ENCODE assay signal across 10 mouse cellular contexts in the genomic region with DNA sequence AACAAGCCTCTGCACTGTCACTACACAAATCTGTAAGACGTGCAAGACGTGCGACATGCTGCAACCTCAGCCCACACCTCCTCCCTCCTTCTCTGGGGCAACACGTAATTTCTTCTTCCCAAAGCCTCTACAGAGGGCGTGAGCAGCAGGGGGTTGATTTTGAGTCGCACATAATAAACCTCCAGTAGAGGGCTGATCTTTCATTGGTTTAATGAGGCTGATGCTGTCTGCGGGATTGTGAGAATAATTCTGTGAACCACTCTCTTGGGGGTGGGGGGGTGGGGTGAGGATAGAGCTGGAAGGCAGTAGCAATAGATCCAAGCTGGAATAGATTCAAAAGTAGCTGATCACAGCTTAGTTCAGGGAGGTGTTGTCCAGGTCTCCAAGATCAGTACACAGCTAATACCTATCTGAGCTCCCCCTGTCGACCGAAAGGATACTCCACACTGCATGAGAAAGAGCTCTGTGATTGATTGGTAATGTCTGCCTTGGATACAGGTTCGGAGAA.
DNase-seq lines count a peak whose midpoint lies in the region; ATAC-seq and TF ChIP-seq lines count a peak whose summit lies in the region.
"Had no signal": no experiment of that assay in that cellular context is flagged by ENCODE, and none has a peak within 500 bp of the region (broad histone marks: within the 10 kb centered on the region; RNA-seq: fewer than 3 reads in every experiment).

No protein-coding gene starts in this region.

- no peak overlapping the region for H3K27ac ChIP-seq in lung, embryonic 14.5 days (ENCODE audit: low read depth)
- no peak overlapping the region for H3K27ac ChIP-seq in embryonic facial prominence, embryonic 10.5 days (replicated peaks)
- no peak overlapping the region for H3K27ac ChIP-seq in hindbrain, postnatal 0 days
- H3K27ac ChIP-seq: embryonic facial prominence, embryonic 15.5 days had no signal

- H3K9me3 ChIP-seq in lung, embryonic 14.5 days (ENCODE audit: low read depth, low read length) = no peaks in the 10 kb centered on the region
- H3K9me3 ChIP-seq in embryonic facial prominence, embryonic 10.5 days = no peaks in the 10 kb centered on the region
- H3K9me3 ChIP-seq in hindbrain, postnatal 0 days (ENCODE audit: low read length) = no peaks in the 10 kb centered on the region
- H3K9me3 ChIP-seq: embryonic facial prominence, embryonic 15.5 days had no signal

- peak; percentile 68 for DNase-seq in lung, embryonic 14.5 days
- DNase-seq in lung, postnatal 14 days = no peak
- DNase-seq in embryonic facial prominence, embryonic 10.5 days (ENCODE audit: low spot score) = peak; percentile 33
- DNase-seq in hindbrain, postnatal 0 days (ENCODE audit: low spot score) = peak; percentile 76
- DNase-seq in retina, postnatal 1 day = peak; percentile 87
- DNase-seq in cerebellum, adult 18-20 months = no peak
- no peak for DNase-seq in heart, postnatal 25 days (ENCODE audit: low spot score)
- DNase-seq in frontal cortex, postnatal 25 days (ENCODE audit: low spot score in 2 of 2) = no peak
- DNase-seq: liver had no signal

- 29% methylated on average over 10 of the region's 10 CpGs for WGBS in lung, embryonic 14.5 days
- WGBS in embryonic facial prominence, embryonic 10.5 days = 39% methylated on average over 10 of the region's 10 CpGs
- 26% methylated on average over 10 of the region's 10 CpGs for WGBS in hindbrain, postnatal 0 days

- intact Hi-C loops in heart, postnatal 25 days (cut with DNase I) = no loop called here

- no peak; the same call in 1 of the 2 replicates for ATAC-seq in lung, embryonic 14.5 days (ENCODE audit: insufficient read depth)
- peak; percentile 64 for ATAC-seq in hindbrain, postnatal 0 days

- H3K4me1 ChIP-seq in lung, embryonic 14.5 days (ENCODE audit: insufficient read depth) = no peaks in the 10 kb centered on the region; the same call in 1 of the 2 replicates
- peaks cover 48% of the 10 kb centered on the region for H3K4me1 ChIP-seq in embryonic facial prominence, embryonic 10.5 days
- peaks cover 10% of the 10 kb centered on the region for H3K4me1 ChIP-seq in hindbrain, postnatal 0 days (ENCODE audit: insufficient read depth, low read length)

- H3K27me3 ChIP-seq in lung, embryonic 14.5 days (ENCODE audit: insufficient read depth, low read length) = peaks cover 5% of the 10 kb centered on the region; the same call in 1 of the 2 replicates
- peaks cover 20% of the 10 kb centered on the region for H3K27me3 ChIP-seq in embryonic facial prominence, embryonic 10.5 days (replicated peaks; ENCODE audit: low read depth, poor library complexity, severe bottlenecking)
- no peaks in the 10 kb centered on the region for H3K27me3 ChIP-seq in hindbrain, postnatal 0 days (ENCODE audit: insufficient read depth, low read length)
- H3K27me3 ChIP-seq: embryonic facial prominence, embryonic 15.5 days had no signal

- peak; percentile 40; the same call in 1 of the 2 replicates for TF ChIP-seq CTCF in lung, embryonic 14.5 days (IDR thresholded peaks at IDR 0.05; ENCODE audit: low read depth)
- TF ChIP-seq CTCF in hindbrain, postnatal 0 days (IDR thresholded peaks at IDR 0.05; ENCODE audit: low read depth) = peak; percentile 45; the same call in 1 of the 2 replicates

- no peak overlapping the region for H3K4me3 ChIP-seq in lung, embryonic 14.5 days (ENCODE audit: low read depth, low read length)
- H3K4me3 ChIP-seq in embryonic facial prominence, embryonic 10.5 days = no peak overlapping the region
- H3K4me3 ChIP-seq in hindbrain, postnatal 0 days (ENCODE audit: low read length) = no peak overlapping the region
- H3K4me3 ChIP-seq: embryonic facial prominence, embryonic 15.5 days had no signal

- no peaks in the 10 kb centered on the region for H3K36me3 ChIP-seq in lung, embryonic 14.5 days (ENCODE audit: insufficient read depth)
- H3K36me3 ChIP-seq in embryonic facial prominence, embryonic 10.5 days (replicated peaks) = no peaks in the 10 kb centered on the region
- no peaks in the 10 kb centered on the region for H3K36me3 ChIP-seq in hindbrain, postnatal 0 days (ENCODE audit: insufficient read depth, low read length)
- H3K36me3 ChIP-seq: embryonic facial prominence, embryonic 15.5 days had no signal

- no peak overlapping the region for H3K9ac ChIP-seq in lung, embryonic 14.5 days
- no peak overlapping the region for H3K9ac ChIP-seq in hindbrain, postnatal 0 days (replicated peaks; ENCODE audit: low read length)
- H3K9ac ChIP-seq: embryonic facial prominence, embryonic 15.5 days had no signal

- 0 out of 2 replicates have a peak overlapping the region, but pooled peaks have one; percentile 16 for H3K4me2 ChIP-seq in lung, embryonic 14.5 days
- H3K4me2 ChIP-seq in hindbrain, postnatal 0 days (ENCODE audit: low read depth, low read length) = peak overlapping the region; percentile 16; the same call in 1 of the 2 replicates
- H3K4me2 ChIP-seq: embryonic facial prominence, embryonic 15.5 days had no signal

Comparison
In these comparisons a context has a peak if more than half of its experiments do, and no peak if none do; other contexts are left out.
1. DNase-seq: peak in lung, embryonic 14.5 days (single experiment), embryonic facial prominence, embryonic 10.5 days (single experiment), hindbrain, postnatal 0 days (single experiment) and retina, postnatal 1 day (single experiment); none in lung, postnatal 14 days (single experiment), cerebellum, adult 18-20 months (0 of 2), heart, postnatal 25 days (single experiment) and frontal cortex, postnatal 25 days (0 of 2).